Mouse (Mus musculus): ENCODE results near the gene Gm15097. TPM values are rescaled to one million over a fixed set of nuclear protein-coding genes. Genes with fewer than 3 reads are reported as not detected.
"Not testable (repeated sequence)": the region's sequence is repeated elsewhere in the genome, so short reads cannot be mapped to it uniquely, and the experiment has no call there.

The Gm15097 gene
- polyA plus RNA-seq (2014; fragmentation: Nextera tagmentation; extraction: Ambion mirVana), result not detected in 2 replicates

- H3K4me2 ChIP-seq (ENCODE audit: low read depth, low read length); H3K27me3 ChIP-seq (ENCODE audit: control insufficient read depth, insufficient read depth, low read length); H3K36me3 ChIP-seq (ENCODE audit: control insufficient read depth, insufficient read depth, low read length); H3K4me1 ChIP-seq (ENCODE audit: control insufficient read depth, insufficient read depth, low read length); H3K9me3 ChIP-seq (ENCODE audit: control insufficient read depth, low read length); H3K4me3 ChIP-seq (ENCODE audit: low read depth, low read length); H3K27ac ChIP-seq (ENCODE audit: low read depth, low read length); ATAC-seq (ENCODE audit: low read depth); H3K9ac ChIP-seq (replicated peaks; ENCODE audit: low read depth, low read length): not testable (repeated sequence)
- no CpG with 5 or more reads among the region's 6 CpGs for WGBS
These were observed at the start of gene Gm15097 for GRCm38 (mm10) chrX:149784173-149784572. Gene Gm15097 (plus strand): TSS chrX:149784473.

GRCm38 (mm10) chrX:149762853-149763252, 21.4 kb upstream of the Gm15097 start:
- H3K36me3 ChIP-seq (ENCODE audit: control insufficient read depth, insufficient read depth, low read length); ATAC-seq (ENCODE audit: low read depth): not testable (repeated sequence)
- WGBS, result 47% methylated on average over 4 of the region's 4 CpGs

GRCm38 (mm10) chrX:149811178-149811577, 26.9 kb downstream of the Gm15097 start:
- H3K9ac ChIP-seq (replicated peaks; ENCODE audit: low read depth, low read length); H3K27ac ChIP-seq (ENCODE audit: low read depth, low read length): not testable (repeated sequence)
- 96% methylated on average over 4 of the region's 6 CpGs for WGBS

More at GRCm38 (mm10) chrX:149762853-149763252, 21.4 kb upstream of the Gm15097 start:
- H3K4me2 ChIP-seq (ENCODE audit: low read depth, low read length); H3K27ac ChIP-seq (ENCODE audit: low read depth, low read length); H3K9me3 ChIP-seq (ENCODE audit: control insufficient read depth, low read length); H3K27me3 ChIP-seq (ENCODE audit: control insufficient read depth, insufficient read depth, low read length); H3K9ac ChIP-seq (replicated peaks; ENCODE audit: low read depth, low read length); H3K4me1 ChIP-seq (ENCODE audit: control insufficient read depth, insufficient read depth, low read length); H3K4me3 ChIP-seq (ENCODE audit: low read depth, low read length): not testable (repeated sequence)

More at GRCm38 (mm10) chrX:149811178-149811577, 26.9 kb downstream of the Gm15097 start:
- not testable (repeated sequence) for H3K4me2 ChIP-seq (ENCODE audit: low read depth, low read length); H3K4me3 ChIP-seq (ENCODE audit: low read depth, low read length); ATAC-seq (ENCODE audit: low read depth); H3K4me1 ChIP-seq (ENCODE audit: control insufficient read depth, insufficient read depth, low read length); H3K36me3 ChIP-seq (ENCODE audit: control insufficient read depth, insufficient read depth, low read length); H3K9me3 ChIP-seq (ENCODE audit: control insufficient read depth, low read length); H3K27me3 ChIP-seq (ENCODE audit: control insufficient read depth, insufficient read depth, low read length)

Other genes with a start within 250 kb of the Gm15097 start
- gene Gm10439, start 189.9 kb upstream of the Gm15097 start, polyA plus RNA-seq (2014; fragmentation: Nextera tagmentation; extraction: Ambion mirVana), result not detected in 2 replicates
- gene Gm15091, start 157.2 kb downstream of the Gm15097 start, polyA plus RNA-seq (2014; fragmentation: Nextera tagmentation; extraction: Ambion mirVana), result not detected in 2 replicates